Comparison of ENCODE assay signal across 39 mouse cellular contexts in the genomic region with DNA sequence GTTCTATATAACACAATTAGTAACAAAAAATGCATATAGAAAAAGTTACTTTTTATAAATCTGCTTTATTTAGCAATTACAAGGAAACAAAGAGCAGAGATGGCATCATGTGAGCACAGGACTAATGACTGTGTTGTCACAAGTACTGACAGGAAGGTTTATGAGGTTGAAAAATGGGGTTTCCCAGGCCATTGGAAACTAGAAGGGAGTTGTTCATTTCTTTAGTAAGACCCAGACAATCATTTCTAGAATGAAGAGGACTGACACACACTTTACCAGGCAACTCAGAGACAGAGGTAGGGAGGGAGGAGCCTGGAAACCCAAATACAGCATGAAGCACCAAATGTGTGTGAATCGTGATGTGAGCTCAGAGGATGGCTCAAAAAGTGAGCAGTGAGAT. TPM values are rescaled to one million over a fixed set of nuclear protein-coding genes. Genes with fewer than 3 reads are reported as not detected.
"Had no signal": no experiment of that assay in that cellular context is flagged by ENCODE, and none has a peak within 500 bp of the region (broad histone marks: within the 10 kb centered on the region; RNA-seq: fewer than 3 reads in every experiment).

No protein-coding gene starts in this region.

- H3K4me1 ChIP-seq: embryonic facial prominence, embryonic 10.5 days; embryonic facial prominence, embryonic 12.5 days; embryonic facial prominence, embryonic 13.5 days; embryonic facial prominence, embryonic 15.5 days; forebrain, embryonic 10.5 days; forebrain, embryonic 12.5 days; forebrain, embryonic 13.5 days; forebrain, embryonic 15.5 days had no signal

- H3K4me3 ChIP-seq: embryonic facial prominence, embryonic 10.5 days; embryonic facial prominence, embryonic 12.5 days; embryonic facial prominence, embryonic 13.5 days; embryonic facial prominence, embryonic 15.5 days; erythroblast, embryonic 14.5 days; forebrain, embryonic 10.5 days; forebrain, embryonic 12.5 days; forebrain, embryonic 13.5 days; forebrain, embryonic 15.5 days; gastrocnemius, adult 2 months; heart, adult 2 months had no signal

- DNase-seq: cerebellum, adult 8-10 months; cerebellum, adult 9-10 months; cerebellum, adult 9-11 months; cerebellum, postnatal 10 days; cerebellum, postnatal 14 days; cerebellum, postnatal 25 days; cerebellum, postnatal 36 days; embryo, embryonic 11 days; forebrain, postnatal 0 days; gastrocnemius, adult 2 months; gastrocnemius, postnatal 10 days; gastrocnemius, postnatal 14 days; gastrocnemius, postnatal 25 days; gastrocnemius, postnatal 36 days; heart, adult 18-20 months; heart, adult 2 months had no signal

- H3K36me3 ChIP-seq: embryonic facial prominence, embryonic 10.5 days; embryonic facial prominence, embryonic 12.5 days; embryonic facial prominence, embryonic 13.5 days; embryonic facial prominence, embryonic 15.5 days; forebrain, embryonic 10.5 days; forebrain, embryonic 12.5 days; forebrain, embryonic 15.5 days had no signal

- H3K4me2 ChIP-seq: embryonic facial prominence, embryonic 12.5 days; embryonic facial prominence, embryonic 13.5 days; embryonic facial prominence, embryonic 15.5 days; forebrain, embryonic 12.5 days; forebrain, embryonic 13.5 days; forebrain, embryonic 15.5 days had no signal

- H3K27me3 ChIP-seq: embryonic facial prominence, embryonic 12.5 days; embryonic facial prominence, embryonic 13.5 days; embryonic facial prominence, embryonic 15.5 days; forebrain, embryonic 12.5 days; forebrain, embryonic 13.5 days; forebrain, embryonic 15.5 days had no signal

- ATAC-seq: forebrain, embryonic 13.5 days; forebrain, embryonic 14.5 days; forebrain, embryonic 15.5 days; forebrain, embryonic 16.5 days; forebrain, postnatal 0 days had no signal

- H3K9me3 ChIP-seq: embryonic facial prominence, embryonic 10.5 days; embryonic facial prominence, embryonic 12.5 days; embryonic facial prominence, embryonic 13.5 days; embryonic facial prominence, embryonic 15.5 days; forebrain, embryonic 10.5 days; forebrain, embryonic 12.5 days; forebrain, embryonic 13.5 days; forebrain, embryonic 15.5 days had no signal

- H3K9ac ChIP-seq: embryonic facial prominence, embryonic 12.5 days; embryonic facial prominence, embryonic 13.5 days; embryonic facial prominence, embryonic 15.5 days; forebrain, embryonic 12.5 days; forebrain, embryonic 13.5 days; forebrain, embryonic 15.5 days; forebrain, postnatal 0 days had no signal

- H3K27ac ChIP-seq: embryonic facial prominence, embryonic 10.5 days; embryonic facial prominence, embryonic 12.5 days; embryonic facial prominence, embryonic 13.5 days; embryonic facial prominence, embryonic 15.5 days; forebrain, embryonic 10.5 days; forebrain, embryonic 12.5 days; forebrain, embryonic 13.5 days; forebrain, embryonic 15.5 days; gastrocnemius, adult 2 months; heart, adult 2 months had no signal

RNA-seq across cellular contexts. Expression of a gene that starts 4.1 kb away (rescaled TPM):
- total RNA-seq: common myeloid progenitor, adult 5-6 weeks; forebrain, postnatal 0 days; gastrocnemius, adult 18-20 months; gastrocnemius, adult 2 months; gastrocnemius, adult 8-10 months; gastrocnemius, postnatal 10 days; gastrocnemius, postnatal 14 days; gastrocnemius, postnatal 25 days; gastrocnemius, postnatal 36 days; granulocyte monocyte progenitor cell, adult 5-6 weeks; heart, adult 18-20 months; heart, adult 2 months; heart, adult 8-10 months had no signal
- polyA plus RNA-seq: cortical plate, adult 2 months; embryonic facial prominence, embryonic 10.5 days; embryonic facial prominence, embryonic 11.5 days; embryonic facial prominence, embryonic 12.5 days; erythroblast, embryonic 14.5 days; forebrain, embryonic 10.5 days; forebrain, embryonic 11.5 days; forebrain, embryonic 12.5 days; forebrain, embryonic 13.5 days; forebrain, embryonic 14.5 days; forebrain, embryonic 15.5 days; forebrain, embryonic 16.5 days; forebrain, postnatal 0 days; frontal cortex, adult 2 months; gonadal fat pad, adult 2 months had no signal

RNA-seq across cellular contexts. Expression of a gene that starts 18.1 kb away (rescaled TPM):
- total RNA-seq: common myeloid progenitor, adult 5-6 weeks; forebrain, postnatal 0 days; gastrocnemius, adult 18-20 months; gastrocnemius, adult 2 months; gastrocnemius, adult 8-10 months; gastrocnemius, postnatal 10 days; gastrocnemius, postnatal 14 days; gastrocnemius, postnatal 25 days; gastrocnemius, postnatal 36 days; granulocyte monocyte progenitor cell, adult 5-6 weeks; heart, adult 18-20 months; heart, adult 2 months; heart, adult 8-10 months had no signal
- polyA plus RNA-seq: cortical plate, adult 2 months; erythroblast, embryonic 14.5 days; forebrain, embryonic 10.5 days; forebrain, embryonic 11.5 days; forebrain, embryonic 12.5 days; forebrain, embryonic 13.5 days; forebrain, embryonic 14.5 days; forebrain, embryonic 15.5 days; forebrain, embryonic 16.5 days; forebrain, postnatal 0 days; frontal cortex, adult 2 months; gonadal fat pad, adult 2 months; heart, adult 2 months had no signal

RNA-seq across cellular contexts. Expression of a gene that starts 28.8 kb away (rescaled TPM):
- total RNA-seq: common myeloid progenitor, adult 5-6 weeks; forebrain, postnatal 0 days; gastrocnemius, adult 18-20 months; gastrocnemius, adult 2 months; gastrocnemius, adult 8-10 months; gastrocnemius, postnatal 10 days; gastrocnemius, postnatal 14 days; gastrocnemius, postnatal 25 days; gastrocnemius, postnatal 36 days; gastrocnemius, postnatal 4 days; granulocyte monocyte progenitor cell, adult 5-6 weeks; heart, adult 18-20 months; heart, adult 2 months; heart, adult 8-10 months had no signal
- polyA plus RNA-seq: cortical plate, adult 2 months; embryonic facial prominence, embryonic 10.5 days; embryonic facial prominence, embryonic 11.5 days; embryonic facial prominence, embryonic 12.5 days; embryonic facial prominence, embryonic 13.5 days; embryonic facial prominence, embryonic 14.5 days; embryonic facial prominence, embryonic 15.5 days; erythroblast, embryonic 14.5 days; forebrain, embryonic 10.5 days; forebrain, embryonic 11.5 days; forebrain, embryonic 12.5 days; forebrain, embryonic 13.5 days; forebrain, embryonic 14.5 days; forebrain, embryonic 15.5 days; forebrain, embryonic 16.5 days; forebrain, postnatal 0 days; frontal cortex, adult 2 months; gonadal fat pad, adult 2 months; heart, adult 2 months had no signal

RNA-seq across cellular contexts. Expression of a gene that starts 36.7 kb away (rescaled TPM):
- total RNA-seq: common myeloid progenitor, adult 5-6 weeks; forebrain, postnatal 0 days; gastrocnemius, adult 2 months; gastrocnemius, adult 8-10 months; gastrocnemius, postnatal 10 days; gastrocnemius, postnatal 14 days; gastrocnemius, postnatal 25 days; granulocyte monocyte progenitor cell, adult 5-6 weeks had no signal
- polyA plus RNA-seq: cortical plate, adult 2 months; erythroblast, embryonic 14.5 days; forebrain, embryonic 14.5 days; forebrain, embryonic 16.5 days; forebrain, postnatal 0 days; frontal cortex, adult 2 months had no signal

RNA-seq across cellular contexts. Expression of a gene that starts 48.0 kb away (rescaled TPM):
- total RNA-seq: common myeloid progenitor, adult 5-6 weeks; forebrain, postnatal 0 days; gastrocnemius, adult 18-20 months; gastrocnemius, adult 2 months; gastrocnemius, adult 8-10 months; gastrocnemius, postnatal 10 days; gastrocnemius, postnatal 14 days; gastrocnemius, postnatal 25 days; gastrocnemius, postnatal 36 days; gastrocnemius, postnatal 4 days; granulocyte monocyte progenitor cell, adult 5-6 weeks; heart, adult 18-20 months; heart, adult 2 months; heart, adult 8-10 months had no signal
- polyA plus RNA-seq: cortical plate, adult 2 months; embryonic facial prominence, embryonic 10.5 days; embryonic facial prominence, embryonic 11.5 days; embryonic facial prominence, embryonic 12.5 days; embryonic facial prominence, embryonic 13.5 days; embryonic facial prominence, embryonic 14.5 days; embryonic facial prominence, embryonic 15.5 days; erythroblast, embryonic 14.5 days; forebrain, embryonic 10.5 days; forebrain, embryonic 11.5 days; forebrain, embryonic 12.5 days; forebrain, embryonic 13.5 days; forebrain, embryonic 14.5 days; forebrain, embryonic 15.5 days; forebrain, embryonic 16.5 days; forebrain, postnatal 0 days; frontal cortex, adult 2 months; gonadal fat pad, adult 2 months; heart, adult 2 months had no signal
